Mouse (Mus musculus): ENCODE measurements around the gene Hacd2. TPM values are rescaled to one million over a fixed set of nuclear protein-coding genes. Genes with fewer than 3 reads are reported as not detected.

The Hacd2 gene
- polyA plus RNA-seq, 1 experiment from 2014 or later = 132 TPM

DNA sequence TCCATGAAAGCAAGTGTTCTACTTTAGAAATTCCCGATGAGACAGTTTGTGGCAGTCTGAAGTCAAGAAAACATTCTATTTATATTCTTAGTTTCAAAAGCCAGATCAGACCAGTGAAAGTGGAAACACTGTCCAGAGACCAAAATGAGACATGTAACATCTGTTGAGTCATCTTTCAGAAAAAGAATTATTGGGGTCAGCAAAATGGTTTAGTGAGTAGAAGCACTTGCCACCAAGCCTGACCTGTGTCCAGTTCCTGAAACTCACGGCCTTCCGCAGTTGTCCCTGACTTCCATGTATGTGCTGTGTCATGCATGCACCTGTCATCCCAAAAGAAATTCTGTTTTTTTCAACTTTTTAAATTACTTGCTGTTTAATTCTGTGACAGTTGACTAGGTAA is 34.6 kb downstream of the Hacd2 start:
- no peaks in the 10 kb centered on the region for H3K9me3 ChIP-seq
- no peak overlapping the region for H3K27ac ChIP-seq
- H3K9ac ChIP-seq = no peak overlapping the region
- no peak overlapping the region for H3K4me2 ChIP-seq
- no peak overlapping the region for H3K4me3 ChIP-seq
- no peaks in the 10 kb centered on the region for H3K4me1 ChIP-seq
- no peak for ATAC-seq (ENCODE audit: insufficient number of reproducible peaks, low FRiP score, low TSS enrichment, low read depth)
- no peaks in the 10 kb centered on the region for H3K36me3 ChIP-seq
- 93% methylated on average over 3 of the region's 3 CpGs for WGBS
- no peaks in the 10 kb centered on the region for H3K27me3 ChIP-seq

GRCm38 (mm10) chr16:35061017-35061416 is 38.8 kb downstream of the Hacd2 start:
- ATAC-seq (ENCODE audit: insufficient number of reproducible peaks, low FRiP score, low TSS enrichment, low read depth) = no peak

GRCm38 (mm10) chr16:35065724-35066123 is 43.5 kb downstream of the Hacd2 start:
- H3K27ac ChIP-seq = no peak overlapping the region
- WGBS = 66% methylated on average over 6 of the region's 6 CpGs

More at GRCm38 (mm10) chr16:35061017-35061416, 38.8 kb downstream of the Hacd2 start:
- Histone ChIP-seq H3K4me1 (no peaks in the 10 kb centered on the region), H3K4me2 (no peak overlapping the region), H3K27ac (no peak overlapping the region), H3K9me3 (no peaks in the 10 kb centered on the region), H3K36me3 (peaks cover 5% of the 10 kb centered on the region; the same call in 1 of the 2 replicates), H3K4me3 (no peak overlapping the region), H3K27me3 (no peaks in the 10 kb centered on the region), H3K9ac (no peak overlapping the region)
- WGBS = 46% methylated on average over 2 of the region's 2 CpGs

GRCm38 (mm10) chr16:35067095-35067494 is 44.9 kb downstream of the Hacd2 start:
- Histone ChIP-seq H3K36me3 (peaks cover 4% of the 10 kb centered on the region; the same call in 1 of the 2 replicates), H3K4me2 (no peak overlapping the region), H3K4me3 (no peak overlapping the region), H3K9me3 (no peaks in the 10 kb centered on the region), H3K9ac (no peak overlapping the region), H3K27ac (no peak overlapping the region), H3K27me3 (no peaks in the 10 kb centered on the region), H3K4me1 (0 out of 2 replicates have a peak, but pooled peaks cover 5% of the 10 kb centered on the region)
- WGBS = 20% methylated on average over 8 of the region's 8 CpGs
- no peak for ATAC-seq (ENCODE audit: insufficient number of reproducible peaks, low FRiP score, low TSS enrichment, low read depth)

More at GRCm38 (mm10) chr16:35065724-35066123, 43.5 kb downstream of the Hacd2 start:
- no peak for ATAC-seq (ENCODE audit: insufficient number of reproducible peaks, low FRiP score, low TSS enrichment, low read depth)
- no peak overlapping the region for H3K4me3 ChIP-seq
- no peaks in the 10 kb centered on the region for H3K9me3 ChIP-seq
- H3K4me1 ChIP-seq = 0 out of 2 replicates have a peak, but pooled peaks cover 5% of the 10 kb centered on the region
- no peaks in the 10 kb centered on the region for H3K27me3 ChIP-seq
- peaks cover 5% of the 10 kb centered on the region; the same call in 1 of the 2 replicates for H3K36me3 ChIP-seq
- H3K4me2 ChIP-seq = no peak overlapping the region
- no peak overlapping the region for H3K9ac ChIP-seq

GRCm38 (mm10) chr16:35067631-35068030 is 45.4 kb downstream of the Hacd2 start:
- no peaks in the 10 kb centered on the region for H3K27me3 ChIP-seq
- no peaks in the 10 kb centered on the region for H3K36me3 ChIP-seq
- 81% methylated on average over 3 of the region's 3 CpGs for WGBS
- ATAC-seq (ENCODE audit: insufficient number of reproducible peaks, low FRiP score, low TSS enrichment, low read depth) = no peak
- H3K4me2 ChIP-seq = no peak overlapping the region
- no peak overlapping the region for H3K4me3 ChIP-seq
- H3K4me1 ChIP-seq = 0 out of 2 replicates have a peak, but pooled peaks cover 5% of the 10 kb centered on the region
- H3K9ac ChIP-seq = no peak overlapping the region
- H3K27ac ChIP-seq = no peak overlapping the region
- H3K9me3 ChIP-seq = no peaks in the 10 kb centered on the region

DNA sequence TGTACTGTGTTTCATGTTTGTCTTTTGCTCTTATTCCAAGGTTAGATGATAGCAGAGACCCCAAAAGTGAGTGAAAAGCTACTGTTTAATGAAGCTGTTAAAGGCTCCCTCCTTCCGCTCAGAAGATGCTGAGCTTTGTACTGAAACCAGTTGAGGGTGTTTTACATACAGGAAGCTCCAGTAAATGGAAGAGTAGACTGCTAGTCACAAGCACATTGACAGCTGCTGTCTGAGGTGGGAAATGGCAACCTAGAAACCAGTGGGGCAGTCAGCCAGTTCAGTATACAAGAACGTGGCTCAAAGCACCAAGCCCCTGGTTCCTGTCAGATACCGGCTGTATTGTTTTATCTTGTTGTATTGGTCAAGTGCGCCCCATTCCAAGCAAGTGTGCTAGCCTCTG is 46.7 kb downstream of the Hacd2 start:
- H3K27ac ChIP-seq = no peak overlapping the region
- H3K4me3 ChIP-seq = no peak overlapping the region
- no peak overlapping the region for H3K9ac ChIP-seq
- no peaks in the 10 kb centered on the region for H3K36me3 ChIP-seq
- 93% methylated on average over 4 of the region's 4 CpGs for WGBS
- H3K4me1 ChIP-seq = 0 out of 2 replicates have a peak, but pooled peaks cover 5% of the 10 kb centered on the region
- no peaks in the 10 kb centered on the region for H3K27me3 ChIP-seq
- no peaks in the 10 kb centered on the region for H3K9me3 ChIP-seq
- H3K4me2 ChIP-seq = no peak overlapping the region
- no peak for ATAC-seq (ENCODE audit: insufficient number of reproducible peaks, low FRiP score, low TSS enrichment, low read depth)

DNA sequence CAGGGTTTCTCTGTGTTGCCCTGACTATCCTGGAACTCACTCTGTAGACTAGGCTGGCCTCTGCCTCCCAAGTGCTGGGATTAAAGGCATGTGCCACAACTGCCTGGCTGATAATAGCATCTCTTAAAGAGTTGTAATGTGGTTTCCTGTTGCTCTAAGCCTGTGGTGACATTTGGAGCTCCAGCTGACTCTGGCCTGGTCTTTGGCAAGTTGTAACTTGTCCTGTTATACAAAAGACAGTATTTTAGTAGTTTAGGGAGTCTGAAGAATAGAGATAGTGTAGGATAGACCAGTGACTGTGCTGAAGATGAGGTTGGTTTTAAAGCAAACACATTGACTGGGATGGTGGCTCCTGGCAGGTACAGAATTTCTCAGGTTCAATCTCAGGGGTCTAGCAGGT is 52.2 kb downstream of the Hacd2 start:
- H3K27ac ChIP-seq = no peak overlapping the region
- no peaks in the 10 kb centered on the region for H3K9me3 ChIP-seq
- H3K4me2 ChIP-seq = no peak overlapping the region
- H3K4me1 ChIP-seq = no peaks in the 10 kb centered on the region
- H3K27me3 ChIP-seq = no peaks in the 10 kb centered on the region
- no peak for ATAC-seq (ENCODE audit: insufficient number of reproducible peaks, low FRiP score, low TSS enrichment, low read depth)
- H3K4me3 ChIP-seq = no peak overlapping the region
- no peak overlapping the region for H3K9ac ChIP-seq
- H3K36me3 ChIP-seq = peaks cover 12% of the 10 kb centered on the region; the same call in 1 of the 2 replicates

DNA sequence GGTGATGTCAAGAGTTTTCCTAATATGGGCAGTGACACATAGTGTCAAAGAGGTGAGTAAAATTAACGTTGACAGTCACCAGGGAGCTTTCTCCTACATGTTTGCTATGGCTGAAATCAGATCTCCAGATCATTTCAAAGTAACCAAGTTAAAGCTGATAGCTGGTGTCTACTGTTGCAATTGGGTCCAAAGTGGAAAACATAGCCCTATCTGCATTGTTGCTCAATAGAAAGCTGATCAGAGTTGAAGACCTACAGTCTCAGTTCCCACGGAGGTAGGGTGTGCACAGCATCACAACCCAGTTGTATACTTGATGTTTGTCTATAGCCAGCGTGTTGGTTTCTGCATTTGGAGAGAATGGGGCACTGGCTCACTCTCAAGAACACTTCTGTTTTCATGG is 53.4 kb downstream of the Hacd2 start:
- no peak overlapping the region for H3K27ac ChIP-seq
- peaks cover 12% of the 10 kb centered on the region; the same call in 1 of the 2 replicates for H3K36me3 ChIP-seq
- no peak for ATAC-seq (ENCODE audit: insufficient number of reproducible peaks, low FRiP score, low TSS enrichment, low read depth)
- no peaks in the 10 kb centered on the region for H3K27me3 ChIP-seq
- H3K4me2 ChIP-seq = no peak overlapping the region
- 86% methylated on average over 3 of the region's 3 CpGs for WGBS
- no peaks in the 10 kb centered on the region for H3K4me1 ChIP-seq
- no peaks in the 10 kb centered on the region for H3K9me3 ChIP-seq
- H3K4me3 ChIP-seq = no peak overlapping the region
- H3K9ac ChIP-seq = no peak overlapping the region

DNA sequence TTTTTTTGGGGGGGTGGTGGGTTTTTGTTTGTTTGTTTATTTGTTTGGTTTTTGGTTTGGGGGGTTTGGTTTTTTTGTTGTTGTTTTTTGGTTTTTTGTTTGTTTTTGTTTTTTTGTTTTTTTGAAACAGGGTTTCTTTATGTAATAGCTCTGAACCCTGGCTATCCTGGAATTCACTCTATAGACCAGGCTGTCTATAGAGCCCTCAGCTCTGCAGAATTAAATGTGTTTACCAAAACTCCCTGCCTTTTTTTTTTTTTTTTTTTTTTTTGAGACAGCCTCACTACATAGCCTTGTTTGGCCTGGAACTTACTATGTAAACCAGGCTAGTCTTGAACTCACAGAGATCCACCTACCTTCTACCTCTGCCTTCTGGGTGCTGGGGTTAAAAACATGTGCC is 71.3 kb downstream of the Hacd2 start:
- no peak for ATAC-seq (ENCODE audit: insufficient number of reproducible peaks, low FRiP score, low TSS enrichment, low read depth)
- H3K9ac ChIP-seq = no peak overlapping the region
- no peak overlapping the region for H3K4me3 ChIP-seq
- H3K4me2 ChIP-seq = no peak overlapping the region
- no peaks in the 10 kb centered on the region for H3K9me3 ChIP-seq
- H3K27ac ChIP-seq = no peak overlapping the region
- H3K36me3 ChIP-seq = peaks cover 2% of the 10 kb centered on the region; the same call in 1 of the 2 replicates
- H3K27me3 ChIP-seq = no peaks in the 10 kb centered on the region
- no peaks in the 10 kb centered on the region for H3K4me1 ChIP-seq

DNA sequence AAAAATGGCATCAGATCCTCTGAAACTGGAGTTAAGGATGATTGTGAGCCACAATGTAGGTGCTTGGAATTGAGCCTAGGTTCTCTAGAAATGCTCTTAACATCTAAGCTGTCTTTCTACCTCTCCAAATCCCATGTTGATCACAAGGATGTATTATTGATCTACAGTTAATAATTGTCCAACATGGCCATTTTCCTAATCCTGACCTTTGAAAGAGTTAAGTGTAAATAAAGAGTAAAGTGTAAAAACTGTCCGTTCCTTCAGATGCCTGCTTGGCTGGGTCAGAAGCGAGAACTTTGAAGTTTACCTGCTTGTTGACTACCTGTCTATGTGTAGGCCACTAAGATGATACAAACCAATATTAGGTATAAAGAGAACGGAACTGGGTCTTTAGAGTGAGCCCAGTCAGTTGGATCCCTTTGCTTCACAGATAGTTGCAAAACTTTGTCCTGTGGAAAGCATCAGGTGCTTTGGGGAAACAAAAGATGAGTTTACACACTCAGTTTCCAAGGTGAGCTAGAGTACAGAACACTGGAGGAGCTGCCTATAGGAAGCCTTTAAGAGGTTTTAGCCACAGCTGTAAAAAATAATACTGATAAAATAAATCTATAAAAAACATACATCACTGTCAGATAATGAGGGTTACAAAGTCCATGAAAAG is 75.8 kb downstream of the Hacd2 start:
- Histone ChIP-seq H3K9me3 (no peaks in the 10 kb centered on the region), H3K4me1 (0 out of 2 replicates have a peak, but pooled peaks cover 3% of the 10 kb centered on the region), H3K36me3 (no peaks in the 10 kb centered on the region), H3K27me3 (no peaks in the 10 kb centered on the region), H3K4me3 (no peak overlapping the region), H3K27ac (no peak overlapping the region), H3K4me2 (no peak overlapping the region), H3K9ac (no peak overlapping the region)
- 95% methylated on average over 3 of the region's 3 CpGs for WGBS
- no peak for ATAC-seq (ENCODE audit: insufficient number of reproducible peaks, low FRiP score, low TSS enrichment, low read depth)

DNA sequence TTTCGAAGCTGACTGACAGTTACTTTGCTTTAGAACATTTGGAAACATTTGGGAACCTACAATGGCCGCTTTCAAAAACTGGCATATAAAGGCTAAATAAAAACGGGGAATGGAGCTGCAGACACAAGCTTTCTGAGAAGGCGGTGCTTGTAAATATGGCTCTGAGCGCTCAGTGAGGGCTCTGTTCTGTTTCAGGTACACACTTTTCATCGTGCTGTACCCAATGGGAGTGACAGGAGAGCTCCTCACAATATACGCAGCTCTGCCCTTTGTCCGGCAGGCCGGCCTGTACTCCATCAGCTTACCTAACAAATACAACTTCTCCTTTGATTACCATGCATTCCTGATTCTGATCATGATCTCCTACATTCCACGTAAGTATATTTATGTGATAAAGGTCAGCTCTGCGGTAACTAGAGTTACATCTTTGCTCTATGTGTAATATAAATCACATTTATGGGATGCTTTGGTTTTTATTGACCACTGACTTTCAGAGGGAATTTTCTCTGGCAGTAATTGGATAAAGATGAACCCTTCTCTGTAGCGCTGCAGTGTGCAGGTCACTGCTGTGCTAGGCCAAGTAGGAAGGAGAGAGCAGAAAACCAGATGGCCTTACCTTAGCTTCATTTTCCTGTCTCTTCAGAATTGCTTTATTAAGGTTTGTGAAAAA is 79.7 kb downstream of the Hacd2 start:
- no peak overlapping the region for H3K9ac ChIP-seq
- no peaks in the 10 kb centered on the region for H3K9me3 ChIP-seq
- ATAC-seq (ENCODE audit: insufficient number of reproducible peaks, low FRiP score, low TSS enrichment, low read depth) = no peak
- no peaks in the 10 kb centered on the region for H3K27me3 ChIP-seq
- H3K27ac ChIP-seq = no peak overlapping the region
- WGBS = 35% methylated on average over 12 of the region's 12 CpGs
- H3K4me2 ChIP-seq = no peak overlapping the region
- H3K4me1 ChIP-seq = peaks cover 7% of the 10 kb centered on the region
- H3K36me3 ChIP-seq = 0 out of 2 replicates have a peak, but pooled peaks cover 4% of the 10 kb centered on the region
- no peak overlapping the region for H3K4me3 ChIP-seq

- ATAC-seq (ENCODE audit: insufficient number of reproducible peaks, low FRiP score, low TSS enrichment, low read depth) = no peak
Measured at GRCm38 (mm10) chr16:35102866-35103620, 80.8 kb downstream of the Hacd2 start.

More at GRCm38 (mm10) chr16:35102866-35103620, 80.8 kb downstream of the Hacd2 start:
- H3K4me3 ChIP-seq = no peak overlapping the region
- no peak overlapping the region for H3K27ac ChIP-seq
- H3K27me3 ChIP-seq = no peaks in the 10 kb centered on the region
- no peaks in the 10 kb centered on the region for H3K9me3 ChIP-seq
- no peak overlapping the region for H3K4me2 ChIP-seq
- H3K36me3 ChIP-seq = 0 out of 2 replicates have a peak, but pooled peaks cover 7% of the 10 kb centered on the region
- H3K9ac ChIP-seq = no peak overlapping the region
- peaks cover 14% of the 10 kb centered on the region for H3K4me1 ChIP-seq
- 74% methylated on average over 7 of the region's 7 CpGs for WGBS

Measured in limb, embryonic 15.5 days (tissue).